Mouse (Mus musculus) ES-E14 (cell line): ENCODE measurements around the gene S1pr1. TPM values are rescaled to one million over a fixed set of nuclear protein-coding genes. Genes with fewer than 3 reads are reported as not detected.

Experiments
- DNase-seq: peaks from one replicate; pipeline ENCODE4 v3.0.0-alpha.2; 2013; ENCODE audit warnings: low read depth, low spot score
- H3K27ac ChIP-seq: 2 replicates; pipeline ENCODE4 v1.5.1; 2012; ENCODE audit warnings: low read depth, mild to moderate bottlenecking, low read length, moderate library complexity, mixed read lengths; ENCODE audit not compliant: poor library complexity, insufficient read depth, severe bottlenecking
- H3K36me3 ChIP-seq: 2 replicates; pipeline ENCODE4 v1.6.1; 2012; ENCODE audit warnings: mild to moderate bottlenecking, low read length, moderate library complexity, mixed read lengths; ENCODE audit not compliant: control insufficient read depth, poor library complexity, insufficient read depth, severe bottlenecking
- H3K4me1 ChIP-seq, 2 experiments: fragments of 150-350 bp in 1 of 2; sonication (generic) in 1 of 2; 2 replicates each; pipeline ENCODE4 v1.6.1; 2012; ENCODE audit warnings: low read length in 2 of 2, mild to moderate bottlenecking in 1 of 2, mixed read lengths in 1 of 2; ENCODE audit not compliant: control insufficient read depth in 2 of 2, insufficient read depth in 2 of 2, poor library complexity in 1 of 2
- H3K4me3 ChIP-seq, 2 experiments: fragments of 150-350 bp in 1 of 2; sonication (generic) in 1 of 2; 2 replicates each; pipeline ENCODE4 v1.5.1; 2012; ENCODE audit warnings: low read length in 2 of 2, low read depth in 1 of 2, mild to moderate bottlenecking in 1 of 2, mixed read lengths in 1 of 2; ENCODE audit not compliant: insufficient read depth in 1 of 2, poor library complexity in 1 of 2, severe bottlenecking in 1 of 2
- H3K9ac ChIP-seq: 2 replicates; pipeline ENCODE4 v1.6.1; 2012; ENCODE audit warnings: low read depth, mild to moderate bottlenecking, low read length, mixed read lengths; ENCODE audit not compliant: poor library complexity, insufficient read depth, severe bottlenecking
- H3K9me3 ChIP-seq: fragments of 150-350 bp; sonication (generic); 2 replicates; pipeline ENCODE4 v1.6.1; 2012; ENCODE audit warnings: low read depth, mild to moderate bottlenecking, low read length; ENCODE audit not compliant: control insufficient read depth, insufficient read depth
- CHD2 ChIP-seq: IDR thresholded peaks from 2 replicates; pipeline ENCODE4 v1.6.1; 2014; ENCODE audit warnings: mild to moderate bottlenecking, low read depth, low read length, inconsistent platforms
- HCFC1 ChIP-seq: IDR thresholded peaks from 2 replicates; pipeline ENCODE4 v1.6.1; 2012; ENCODE audit warnings: low read length, inconsistent platforms, borderline replicate concordance; ENCODE audit not compliant: insufficient read depth
- MAFK ChIP-seq: IDR thresholded peaks from 2 replicates; pipeline ENCODE4 v1.6.1; 2014; ENCODE audit warnings: mild to moderate bottlenecking, low read depth, low read length, inconsistent platforms; ENCODE audit not compliant: insufficient read depth
- ZC3H11A ChIP-seq: IDR thresholded peaks from 2 replicates; pipeline ENCODE4 v1.6.1; 2012; ENCODE audit warnings: low read depth, mild to moderate bottlenecking, inconsistent platforms, low read length, borderline replicate concordance
- ZNF384 ChIP-seq: IDR thresholded peaks from 2 replicates; pipeline ENCODE4 v1.6.1; 2012; ENCODE audit warnings: low read depth, low read length, inconsistent platforms
- in situ Hi-C, 2 experiments: fragments of 600-800 bp; cut with MboI; formaldehyde crosslinking; loops; one replicate each; pipeline ENCODE4 v1.15.1; 2025; ENCODE audit warnings: low sequenced_read_pairs in 2 of 2, inconsistent platforms in 1 of 2; ENCODE audit not compliant: unreplicated experiment in 2 of 2
- total RNA-seq: library from RNA; depleted of rRNA; stranded (reverse); fragments of 300-350 nt; gene quantifications from 2 replicates; pipeline ENCODE4 v1.2.3, GENCODE M21; 2012

The S1pr1 gene
- total RNA-seq, 1 experiment, result 2.5 TPM

GRCm38 (mm10) chr3:115692857-115693256 lies 22.0 kb downstream of the S1pr1 start:
- no peaks in the 10 kb centered on the region for H3K36me3 ChIP-seq
- in situ Hi-C loops, result no loop called here

DNA sequence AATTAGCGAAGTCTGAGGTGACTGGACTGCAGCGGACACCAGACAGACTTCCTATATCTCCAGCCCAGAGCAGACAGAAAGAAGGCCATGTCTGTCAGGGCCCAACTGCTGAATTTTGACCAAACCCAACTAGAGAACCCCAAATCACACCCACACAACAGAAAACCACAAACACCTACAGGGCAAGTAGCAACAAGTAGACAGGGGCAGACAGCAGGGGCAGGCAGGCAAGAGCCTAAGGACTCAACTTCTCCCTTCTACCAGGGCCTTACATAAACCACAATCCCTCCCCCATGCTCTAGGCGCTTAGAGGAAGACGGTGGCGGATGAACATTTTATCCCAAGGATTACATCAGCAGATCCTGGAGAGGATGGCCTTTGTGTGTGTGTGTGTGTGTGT lies 22.5 kb downstream of the S1pr1 start:
- Histone ChIP-seq H3K9me3 (no peaks in the 10 kb centered on the region), H3K9ac (no peak overlapping the region), H3K4me1 (peaks cover 0 to 2% of the 10 kb centered on the region in 2 experiments; a peak in 2 of 4 replicates), H3K4me3 (no peak overlapping the region), H3K27ac (no peak overlapping the region), H3K36me3 (no peaks in the 10 kb centered on the region)
- no peak for TF ChIP-seq MAFK
- TF ChIP-seq HCFC1, result no peak
- no peak for TF ChIP-seq ZC3H11A
- no peak for TF ChIP-seq CHD2
- TF ChIP-seq ZNF384, result no peak
- DNase-seq, result no peak
- in situ Hi-C loops, result no loop called here

More at GRCm38 (mm10) chr3:115692857-115693256, 22.0 kb downstream of the S1pr1 start:
- H3K27ac ChIP-seq, result no peak overlapping the region
- TF ChIP-seq ZC3H11A (no peak), HCFC1 (no peak), CHD2 (no peak), ZNF384 (no peak), MAFK (no peak)
- no peak for DNase-seq
- H3K9me3 ChIP-seq, result no peaks in the 10 kb centered on the region
- peaks cover 0 to 1% of the 10 kb centered on the region in 2 experiments; a peak in 2 of 4 replicates for H3K4me1 ChIP-seq
- no peak overlapping the region for H3K4me3 ChIP-seq
- no peak overlapping the region for H3K9ac ChIP-seq

DNA sequence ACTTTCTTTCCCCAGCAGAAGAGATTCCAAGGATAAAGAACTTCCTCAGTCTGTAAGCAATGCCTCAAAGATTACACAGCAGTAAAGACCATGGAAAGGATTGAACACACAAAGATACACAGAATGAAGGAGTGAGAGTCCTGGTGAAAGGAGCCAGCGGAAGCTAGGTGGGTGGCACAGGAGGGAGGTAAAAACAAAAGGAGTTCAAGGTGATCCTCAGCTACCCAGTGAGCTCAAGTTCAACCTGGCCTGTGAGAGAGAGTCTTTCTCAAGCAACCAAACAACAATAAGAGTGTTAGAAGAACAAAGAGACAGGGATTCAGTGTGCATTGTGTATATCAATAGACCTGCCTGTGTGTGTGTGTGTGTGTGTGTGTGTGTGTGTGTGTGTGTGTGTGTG lies 25.0 kb downstream of the S1pr1 start:
- no peak overlapping the region for H3K27ac ChIP-seq
- H3K9me3 ChIP-seq, result no peaks in the 10 kb centered on the region
- in situ Hi-C loops, result no loop called here
- H3K36me3 ChIP-seq, result no peaks in the 10 kb centered on the region
- peaks cover 0 to 3% of the 10 kb centered on the region in 2 experiments; a peak in 3 of 4 replicates for H3K4me1 ChIP-seq
- TF ChIP-seq MAFK (no peak), HCFC1 (no peak), ZNF384 (no peak), CHD2 (no peak), ZC3H11A (no peak)
- H3K4me3 ChIP-seq, result no peak overlapping the region
- DNase-seq, result peak; percentile 56
- H3K9ac ChIP-seq, result no peak overlapping the region

- TF ChIP-seq HCFC1, result no peak
- no peak for TF ChIP-seq CHD2
- peak; percentile 54; the same call in 1 of the 2 replicates for TF ChIP-seq MAFK
- no peak for TF ChIP-seq ZNF384
- no peaks in the 10 kb centered on the region for H3K36me3 ChIP-seq
- no peak for DNase-seq
- no peaks in the 10 kb centered on the region for H3K9me3 ChIP-seq
- H3K27ac ChIP-seq, result no peak overlapping the region
- H3K9ac ChIP-seq, result no peak overlapping the region
- in situ Hi-C loops, result no loop called here
- peaks cover 0 to 2% of the 10 kb centered on the region in 2 experiments; a peak in 3 of 4 replicates for H3K4me1 ChIP-seq
- no peak overlapping the region for H3K4me3 ChIP-seq
These were observed 25.5 kb downstream of the S1pr1 start for GRCm38 (mm10) chr3:115689352-115689751.

- no peak for DNase-seq
- Histone ChIP-seq H3K36me3 (no peaks in the 10 kb centered on the region), H3K27ac (no peak overlapping the region), H3K9ac (no peak overlapping the region), H3K9me3 (no peaks in the 10 kb centered on the region), H3K4me3 (no peak overlapping the region), H3K4me1 (peaks cover 2% of the 10 kb centered on the region in 2 experiments; a peak in 3 of 4 replicates)
- in situ Hi-C loops, result no loop called here
- TF ChIP-seq MAFK (no peak), ZNF384 (no peak), CHD2 (no peak), ZC3H11A (no peak), HCFC1 (no peak)
These were observed 27.1 kb downstream of the S1pr1 start for GRCm38 (mm10) chr3:115687821-115688220.
